Mouse (Mus musculus) brain, adult 2 months (tissue): ENCODE measurements at regions not wholly inside any gene's neighbourhood (a gene's known extent, or its start where the extent isn't known, plus 50 kb on each side); places are given as distances from the start of the nearest gene placed in this dataset.

Source experiments
- DNase-seq: peaks from one replicate; pipeline ENCODE4 v3.0.0; 2011; ENCODE audit warnings: low read depth, low spot score

GRCm38 (mm10) chr3:136611682-136612081 is 58.2 kb upstream of the Ppp3ca start:
- DNase-seq: peak; percentile 75

GRCm38 (mm10) chr3:136610556-136610924 is 59.4 kb upstream of the Ppp3ca start:
- DNase-seq: no peak

- DNase-seq: peak; percentile 80
Measured at GRCm38 (mm10) chr3:136609855-136610555, 59.9 kb upstream of the Ppp3ca start.

DNA sequence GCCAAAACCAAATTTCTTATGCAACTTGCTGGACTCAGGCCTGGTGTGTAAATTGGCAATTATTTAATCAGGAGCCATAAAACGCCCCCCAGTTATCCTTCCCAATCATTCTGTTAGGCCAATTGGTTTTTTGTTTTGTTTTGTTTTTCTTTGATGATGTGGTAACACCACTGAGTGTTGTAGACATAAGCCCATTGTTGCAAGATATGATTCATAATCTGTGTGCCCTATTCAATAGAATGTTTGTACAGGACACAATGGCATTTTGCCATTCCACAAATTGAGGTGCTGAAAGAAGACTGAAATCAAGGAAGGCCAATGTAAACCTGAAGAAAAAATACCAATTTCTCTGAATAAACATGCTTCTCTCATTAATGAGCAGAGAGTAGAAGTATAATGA is 68.2 kb upstream of the Ppp3ca start:
- no peak for DNase-seq

- DNase-seq: no peak
Measured at GRCm38 (mm10) chr3:136583937-136584336, 86.0 kb upstream of the Ppp3ca start.

- DNase-seq: peak; percentile 34
Measured at GRCm38 (mm10) chr3:136578016-136578415, 91.9 kb upstream of the Ppp3ca start.

DNA sequence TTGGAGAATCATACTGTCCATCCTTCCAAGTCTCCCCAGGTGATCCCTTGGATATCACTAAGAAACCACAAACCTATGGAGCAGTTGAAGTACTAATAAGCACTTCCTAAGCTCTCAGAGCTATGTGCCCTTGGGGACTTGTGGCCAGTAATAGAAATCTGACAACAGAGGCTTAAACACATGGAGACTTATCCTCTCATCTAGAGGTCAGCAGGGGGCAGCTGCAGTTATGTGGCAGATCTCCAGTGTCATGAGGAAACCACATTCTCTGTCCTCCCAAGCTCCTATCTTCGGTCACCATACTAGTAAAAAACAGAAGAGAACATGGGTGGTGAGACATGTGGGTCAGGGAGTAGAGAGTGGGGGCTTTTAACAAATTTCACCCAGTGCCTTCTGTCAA is 99.4 kb upstream of the Ppp3ca start:
- DNase-seq: peak; percentile 47

- DNase-seq: no peak
Measured at GRCm38 (mm10) chr3:136556488-136556887, 113.4 kb upstream of the Ppp3ca start.

- DNase-seq: peak; percentile 6
Measured at GRCm38 (mm10) chr3:136549471-136549870, 120.5 kb upstream of the Ppp3ca start.

DNA sequence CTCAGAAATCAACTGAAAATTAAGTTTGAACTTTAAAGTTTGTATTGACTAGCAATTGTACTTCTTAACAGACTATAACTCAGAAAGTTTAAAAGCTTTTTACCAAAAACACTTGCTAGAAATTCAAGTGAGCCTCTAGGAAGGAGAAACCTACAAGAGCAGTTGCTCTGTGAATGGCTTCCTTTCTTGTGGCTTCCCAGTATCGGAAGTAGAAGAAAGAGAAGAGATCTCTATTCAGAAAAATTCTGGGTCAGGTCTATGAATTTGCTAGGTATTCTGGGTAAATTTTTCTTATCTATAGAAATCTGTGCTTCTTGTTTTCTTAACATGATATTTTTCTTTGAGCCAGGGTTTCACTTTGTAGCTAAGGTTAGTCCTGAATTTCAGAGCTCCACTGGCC is 138.3 kb upstream of the Ppp3ca start:
- DNase-seq: no peak

DNA sequence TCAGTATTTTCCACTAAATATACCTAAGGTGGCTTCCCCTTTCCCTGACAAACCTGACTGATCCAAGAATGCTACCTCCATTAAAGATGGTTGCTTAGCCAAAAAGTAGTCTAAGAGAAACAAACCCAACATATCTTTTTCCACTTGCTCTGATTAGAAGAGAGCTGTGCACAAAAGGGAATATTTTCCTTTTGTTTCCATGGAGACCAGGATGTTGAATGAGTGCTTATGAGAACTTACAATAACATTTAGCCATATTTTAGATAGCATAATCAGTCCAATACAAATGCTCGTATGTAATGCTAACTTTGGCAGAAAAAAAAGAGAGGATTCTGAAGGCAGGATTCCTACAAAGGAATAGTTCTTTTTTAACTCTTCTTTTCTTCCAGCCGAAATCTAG is 161.3 kb upstream of the Ppp3ca start:
- peak; percentile 19 for DNase-seq

- DNase-seq: peak; percentile 16
Measured at GRCm38 (mm10) chr3:136507070-136507469, 162.9 kb upstream of the Ppp3ca start.

- no peak for DNase-seq
Measured at GRCm38 (mm10) chr3:136494831-136495230, 169.0 kb upstream of the Bank1 start.

DNA sequence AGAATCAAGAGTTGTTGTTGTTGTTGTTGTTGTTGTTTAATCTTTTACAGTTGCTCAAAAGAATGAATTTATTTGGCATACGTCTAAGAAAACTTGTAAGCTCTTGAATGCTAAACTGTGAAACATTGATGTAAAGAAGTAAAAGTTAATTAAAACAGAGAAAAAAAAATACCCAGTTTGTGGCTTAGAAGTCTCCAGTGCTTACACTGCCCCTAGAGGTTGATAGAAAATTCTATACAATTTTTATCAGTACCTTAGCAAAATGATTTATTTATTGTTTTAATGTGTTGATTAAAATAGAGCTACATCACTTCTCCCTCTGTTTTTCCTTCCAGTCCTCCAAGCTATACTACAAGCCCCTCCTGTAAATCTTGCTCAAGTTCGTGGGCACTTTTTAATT is 165.8 kb upstream of the Bank1 start:
- no peak for DNase-seq

GRCm38 (mm10) chr3:136471693-136472092 is 145.8 kb upstream of the Bank1 start:
- DNase-seq: no peak

DNA sequence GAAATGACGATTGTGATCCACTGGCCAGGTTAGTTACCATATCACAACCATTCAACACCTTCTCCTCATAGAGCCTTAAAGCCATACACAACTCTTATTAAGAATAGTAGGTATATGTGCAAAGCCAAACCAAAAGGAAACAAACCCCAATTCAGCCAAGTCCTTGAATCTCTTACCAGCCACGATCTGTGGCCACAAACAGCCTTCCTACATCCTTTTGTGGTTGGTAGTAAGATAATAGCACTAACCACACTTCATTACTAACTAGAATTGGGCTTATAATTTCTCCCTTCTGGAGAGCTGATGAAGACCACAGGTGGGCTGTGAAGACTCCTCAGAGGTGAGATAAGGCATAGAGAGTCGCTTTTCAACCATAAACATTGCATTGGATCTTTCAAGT is 136.9 kb upstream of the Bank1 start:
- no peak for DNase-seq

- DNase-seq: peak; percentile 69
Measured at GRCm38 (mm10) chr3:136456471-136457117, 130.7 kb upstream of the Bank1 start.

GRCm38 (mm10) chr3:136455651-136456470 is 130.0 kb upstream of the Bank1 start:
- no peak for DNase-seq

- no peak for DNase-seq
Measured at GRCm38 (mm10) chr3:136454967-136455366, 129.1 kb upstream of the Bank1 start.

GRCm38 (mm10) chr3:136450986-136451774 is 125.3 kb upstream of the Bank1 start:
- peak; percentile 62 for DNase-seq

DNA sequence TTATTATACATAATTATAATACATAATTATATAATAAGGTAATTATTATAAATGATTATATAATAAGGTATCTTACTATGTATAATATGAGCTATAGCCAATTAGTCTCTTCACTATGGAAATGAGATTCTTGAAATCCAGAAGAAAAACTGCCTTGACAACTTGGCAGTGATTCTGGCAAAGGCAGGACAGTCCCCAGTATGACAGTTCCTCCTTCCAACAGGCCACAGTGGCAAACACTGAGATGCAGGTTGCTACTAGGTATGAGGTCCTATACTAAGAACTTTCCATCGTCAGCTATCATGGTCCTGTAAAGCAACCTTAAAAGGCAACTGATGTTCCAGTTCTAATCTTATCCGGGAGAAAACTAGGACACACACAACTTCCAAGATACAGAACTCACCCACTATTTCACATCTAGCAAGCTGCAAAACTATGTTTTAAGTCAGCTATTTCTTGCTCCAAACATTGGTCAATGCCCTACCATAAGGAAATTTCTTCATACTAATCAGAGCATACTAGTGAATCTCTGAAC is 124.6 kb upstream of the Bank1 start:
- DNase-seq: peak; percentile 66
